Mouse (Mus musculus) liver, postnatal 0 days (tissue): ENCODE results near the gene Kctd11. TPM values are rescaled to one million over a fixed set of nuclear protein-coding genes. Genes with fewer than 3 reads are reported as not detected.

Experiments
- ATAC-seq: fragments of 200-750 bp; cut with Nextera tagmentation; 2 replicates; pipeline ENCODE4 v1.8.0; 2017; ENCODE audit warnings: mild to moderate bottlenecking, moderate library complexity
- DNase-seq: peaks from one replicate; pipeline ENCODE4 v3.0.0-alpha.2; 2016
- H3K27ac ChIP-seq: fragments of 300-500 bp; sonication (generic); 2 replicates; pipeline ENCODE4 v1.5.1; 2014; ENCODE audit warnings: antibody characterized with exemption, moderate library complexity, mild to moderate bottlenecking, low read depth
- H3K27me3 ChIP-seq: fragments of 300-500 bp; sonication (generic); 2 replicates; pipeline ENCODE4 v1.6.1; 2014; ENCODE audit warnings: low read length, control low read depth, mixed read lengths; ENCODE audit not compliant: insufficient read depth
- H3K36me3 ChIP-seq: fragments of 300-500 bp; sonication (generic); replicated peaks from 2 replicates; pipeline ENCODE4 v1.6.1; 2014; ENCODE audit warnings: mild to moderate bottlenecking, control low read depth, low read length, moderate library complexity, mixed read lengths; ENCODE audit not compliant: insufficient read depth
- H3K4me1 ChIP-seq: fragments of 300-500 bp; sonication (generic); 2 replicates; pipeline ENCODE4 v1.6.1; 2014; ENCODE audit warnings: antibody characterized with exemption, mild to moderate bottlenecking, control low read depth; ENCODE audit not compliant: insufficient read depth
- H3K4me2 ChIP-seq: fragments of 300-500 bp; sonication (generic); 2 replicates; pipeline ENCODE4 v1.6.1; 2014; ENCODE audit warnings: low read depth, mild to moderate bottlenecking, low read length, moderate library complexity, mixed read lengths
- H3K4me3 ChIP-seq: fragments of 300-500 bp; sonication (generic); 2 replicates; pipeline ENCODE4 v1.5.1; 2014; ENCODE audit warnings: low read depth, low read length
- H3K9ac ChIP-seq: fragments of 300-500 bp; sonication (generic); replicated peaks from 2 replicates; pipeline ENCODE4 v1.6.1; 2014; ENCODE audit warnings: mild to moderate bottlenecking, moderate library complexity
- H3K9me3 ChIP-seq: fragments of 300-500 bp; sonication (generic); 2 replicates; pipeline ENCODE4 v1.6.1; 2016; ENCODE audit warnings: mild to moderate bottlenecking, control low read depth, low read length, mixed read lengths
- CTCF ChIP-seq: sonication (generic); IDR thresholded peaks from 2 replicates; pipeline ENCODE4 v1.5.1; 2016; ENCODE audit warnings: antibody characterized with exemption, low read depth
- EP300 ChIP-seq: IDR thresholded peaks from 2 replicates; pipeline ENCODE4 v1.6.1; 2016; ENCODE audit warnings: antibody characterized with exemption, low read depth, mild to moderate bottlenecking
- WGBS: fragments of 180-500 bp; shearing (Covaris S2); extraction: QIAGEN DNeasy Blood & Tissue Kit; methylation state at CpG from one replicate; pipeline ENCODE4 v1.1.7; 2014; ENCODE audit not compliant: insufficient replicate concordance; 5-methylcytosine and 5-hydroxymethylcytosine counted together
- polyA plus RNA-seq: library from polyadenylated mRNA; unstranded; fragments of >200 nt; fragmentation: Nextera tagmentation; extraction: Ambion mirVana; gene quantifications from 2 replicates; pipeline ENCODE4 v1.2.1, GENCODE M21; 2015

The Kctd11 gene
- polyA plus RNA-seq, 1 experiment from 2014 or later = 0.92 TPM

DNA sequence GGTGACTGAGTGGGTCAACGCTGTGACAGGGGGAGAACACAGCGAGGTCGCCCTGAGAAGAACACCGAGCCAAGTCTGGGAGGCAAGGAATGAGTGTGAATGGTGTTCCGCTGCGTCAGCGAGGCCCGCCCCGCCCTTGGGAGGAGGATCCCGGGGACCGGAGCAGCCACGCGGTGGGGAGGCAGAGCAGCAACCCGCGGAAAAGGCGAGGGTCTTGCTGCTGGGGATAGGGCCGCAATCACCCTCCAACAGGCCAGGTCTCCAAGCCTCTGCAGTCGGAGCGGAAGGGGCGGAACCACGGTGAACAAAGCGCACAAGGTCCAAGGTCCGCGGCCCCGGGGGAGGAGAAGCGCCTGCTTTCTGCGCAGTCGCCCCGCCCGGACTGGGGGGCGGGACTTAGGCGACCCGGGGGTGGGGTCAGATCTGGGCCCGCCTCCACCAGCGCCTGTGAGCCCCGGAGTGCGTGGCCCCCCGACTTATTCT lies 35.0 kb downstream of the Kctd11 start, which contains the start of gene Plscr3:
TSS of gene Plscr3 (plus strand) at position 179 of the 483 bp plus-strand sequence.
- Histone ChIP-seq H3K36me3 (peaks cover 25% of the 10 kb centered on the region), H3K27me3 (no peaks in the 10 kb centered on the region), H3K27ac (peak within 1 kb of the TSS; percentile 97), H3K9ac (peak within 1 kb of the TSS; percentile 92), H3K4me2 (peak within 1 kb of the TSS; percentile 92), H3K4me1 (peaks cover 51% of the 10 kb centered on the region), H3K9me3 (no peaks in the 10 kb centered on the region), H3K4me3 (peak within 1 kb of the TSS; percentile 89)
- DNase-seq = peak; percentile 95
- WGBS = under 1% methylated on average over 38 of the region's 38 CpGs
- TF ChIP-seq CTCF (no peak), EP300 (0 out of 2 replicates have a peak, but pooled peaks have one; percentile 45)
- ATAC-seq = peak; percentile 92

DNA sequence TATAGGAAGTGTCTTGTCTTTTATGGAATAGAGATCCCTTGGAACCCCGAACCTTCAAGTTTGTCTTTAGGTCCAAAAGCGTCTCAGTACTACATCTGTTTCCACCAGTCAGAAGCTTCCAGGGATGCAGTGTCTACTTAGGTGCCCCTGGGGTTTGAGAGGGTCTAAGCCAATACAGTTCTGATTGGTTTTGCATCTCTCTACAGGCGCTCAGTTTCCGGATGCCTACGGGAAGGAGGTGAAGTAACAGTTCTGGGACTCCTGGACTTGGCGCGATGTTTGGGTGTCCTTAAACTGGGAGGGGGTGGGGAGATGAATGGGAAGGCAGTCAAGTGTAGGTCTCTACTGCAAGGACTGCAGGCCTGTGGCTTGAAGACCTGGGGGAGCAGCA lies 42.5 kb downstream of the Kctd11 start:
- TF ChIP-seq EP300 (no peak), CTCF (no peak)
- no peak for DNase-seq
- under 1% methylated on average over 7 of the region's 7 CpGs for WGBS
- 0 out of 2 replicates have a peak, but pooled peaks have one; percentile 4 for ATAC-seq
- Histone ChIP-seq H3K4me2 (peak overlapping the region; percentile 99), H3K4me1 (peaks cover 49% of the 10 kb centered on the region), H3K9me3 (no peaks in the 10 kb centered on the region), H3K9ac (peak overlapping the region; percentile 79), H3K27ac (peak overlapping the region; percentile 93), H3K4me3 (peak overlapping the region; percentile 71), H3K36me3 (0 out of 2 replicates have a peak, but pooled peaks cover 2% of the 10 kb centered on the region), H3K27me3 (peaks cover 34% of the 10 kb centered on the region)

DNA sequence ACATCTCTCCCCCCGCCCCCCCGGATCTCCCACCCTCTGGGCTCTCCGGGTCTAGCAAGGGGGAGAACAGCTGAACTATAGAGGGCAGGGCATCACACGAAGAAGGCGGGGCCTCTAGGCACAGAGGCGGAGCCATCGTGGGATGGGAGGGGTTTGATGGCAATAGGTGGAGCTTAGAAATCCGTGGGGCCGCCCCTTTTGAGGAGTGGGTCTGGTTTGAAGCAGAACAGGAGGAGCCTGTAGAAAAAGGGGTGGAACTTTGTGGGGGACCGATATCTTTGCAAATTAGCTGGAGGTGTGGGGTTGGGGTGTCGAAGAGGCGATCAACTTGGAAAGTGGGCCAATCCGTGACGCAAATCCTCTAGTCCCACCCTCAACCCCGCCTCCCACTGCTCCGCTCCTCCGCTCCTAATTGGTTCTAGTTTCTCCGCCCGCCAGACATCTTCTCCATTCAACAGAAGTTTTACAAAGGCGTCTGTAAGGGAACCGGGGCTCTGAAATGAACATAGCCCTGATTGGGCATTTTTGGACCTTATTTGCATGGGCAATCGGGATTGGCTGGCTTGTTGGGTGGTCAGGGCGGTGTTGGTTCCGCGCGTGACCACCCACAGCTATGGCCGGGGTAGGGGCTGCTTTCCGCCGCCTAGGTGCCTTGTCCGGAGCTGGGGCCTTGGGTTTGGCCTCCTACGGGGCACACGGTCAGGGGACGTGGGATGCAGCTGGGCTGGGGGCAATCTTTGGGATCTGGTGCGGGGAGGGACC lies 43.1 kb downstream of the Kctd11 start, which contains the start of gene Tmem256:
TSS of gene Tmem256 (plus strand) at position 563 of the 762 bp plus-strand sequence.
- peak within 1 kb of the TSS; percentile 71 for H3K4me3 ChIP-seq
- H3K9ac ChIP-seq = peak within 1 kb of the TSS; percentile 79
- 0 out of 2 replicates have a peak, but pooled peaks cover 2% of the 10 kb centered on the region for H3K36me3 ChIP-seq
- peak; percentile 74; the same call in 1 of the 2 replicates for TF ChIP-seq EP300
- TF ChIP-seq CTCF = no peak
- peak; percentile 92 for ATAC-seq
- peak within 1 kb of the TSS; percentile 99 for H3K4me2 ChIP-seq
- DNase-seq = peak; percentile 95
- H3K27ac ChIP-seq = peak within 1 kb of the TSS; percentile 93
- no peaks in the 10 kb centered on the region for H3K9me3 ChIP-seq
- under 1% methylated on average over 34 of the region's 34 CpGs for WGBS
- H3K27me3 ChIP-seq = peaks cover 39% of the 10 kb centered on the region
- peaks cover 51% of the 10 kb centered on the region for H3K4me1 ChIP-seq

DNA sequence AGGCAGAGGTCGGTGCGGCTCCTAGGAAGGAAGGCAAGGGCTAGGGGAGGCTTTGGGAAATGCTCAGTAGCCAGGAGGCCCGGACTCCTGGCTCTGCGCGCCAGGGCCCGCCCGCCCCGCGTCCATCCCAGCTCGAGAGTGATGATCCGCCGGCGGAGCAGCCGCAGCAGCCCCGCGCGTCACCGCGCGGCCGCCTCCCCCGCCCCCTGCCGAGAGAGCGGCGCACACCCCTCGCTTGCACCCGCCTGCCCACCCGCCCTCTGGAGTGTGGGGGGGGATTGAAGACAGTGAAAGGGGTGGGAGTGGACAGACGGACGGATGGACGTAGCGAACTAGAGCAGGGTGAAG lies 43.6 kb downstream of the Kctd11 start, which contains the start of gene Nlgn2:
TSS of gene Nlgn2 (minus strand) at position 181 of the 348 bp plus-strand sequence.
- peak within 1 kb of the TSS; percentile 79 for H3K9ac ChIP-seq
- WGBS = 0% methylated on average over 12 of the region's 32 CpGs
- peak within 1 kb of the TSS; percentile 71 for H3K4me3 ChIP-seq
- no peaks in the 10 kb centered on the region for H3K9me3 ChIP-seq
- TF ChIP-seq CTCF (peak; percentile 22; the same call in 1 of the 2 replicates), EP300 (no peak)
- H3K27me3 ChIP-seq = peaks cover 39% of the 10 kb centered on the region
- peak within 1 kb of the TSS; percentile 93 for H3K27ac ChIP-seq
- DNase-seq = no peak
- peak; percentile 27 for ATAC-seq
- peaks cover 46% of the 10 kb centered on the region for H3K4me1 ChIP-seq
- 0 out of 2 replicates have a peak, but pooled peaks cover 4% of the 10 kb centered on the region for H3K36me3 ChIP-seq
- peak within 1 kb of the TSS; percentile 99 for H3K4me2 ChIP-seq

DNA sequence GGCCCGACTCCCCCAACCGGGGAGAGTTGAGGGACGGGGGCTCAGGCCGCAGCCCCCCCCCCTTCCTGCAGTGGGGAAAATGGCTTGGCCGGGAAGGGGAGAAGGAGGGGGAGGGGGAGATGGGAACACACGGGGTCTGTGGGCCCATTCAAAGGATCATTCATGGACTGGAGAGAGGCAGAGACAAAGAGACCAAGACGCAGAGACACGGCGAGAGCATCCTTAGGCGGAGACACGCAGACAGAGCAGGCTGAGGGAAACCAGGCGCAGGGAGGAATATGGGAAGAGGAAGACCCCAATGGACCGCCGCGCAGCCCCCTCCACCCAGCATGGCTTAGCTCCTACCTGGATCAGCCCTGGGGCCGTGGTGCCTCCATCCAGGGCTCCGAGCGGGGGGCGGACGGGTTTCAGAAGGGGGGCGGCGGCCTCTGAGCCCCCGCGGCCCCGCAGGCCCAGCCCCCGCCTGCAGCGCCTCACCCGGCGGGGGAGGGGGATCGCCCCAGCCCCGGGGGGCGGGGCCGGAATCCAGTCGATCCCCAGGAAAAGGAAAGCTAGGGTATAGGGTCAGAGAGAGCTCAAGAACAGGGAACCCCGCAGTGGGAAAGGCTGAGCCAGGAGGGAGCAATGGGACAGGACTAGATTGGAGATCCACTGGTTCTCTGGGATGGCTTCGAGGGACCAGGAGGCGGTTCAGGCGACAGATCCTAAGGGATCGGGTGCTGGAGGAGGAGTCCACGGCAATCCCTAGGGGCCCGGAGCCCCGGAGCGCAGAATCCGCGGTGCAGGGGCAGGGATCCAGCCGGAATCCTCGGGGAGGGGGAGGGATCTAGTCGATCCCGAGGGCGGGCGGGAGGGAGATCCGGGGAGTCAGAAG lies 44.3 kb downstream of the Kctd11 start:
- peaks cover 46% of the 10 kb centered on the region for H3K4me1 ChIP-seq

More for the DNA sequence above, 44.3 kb downstream of the Kctd11 start:
- H3K4me3 ChIP-seq = peak overlapping the region; percentile 71
- TF ChIP-seq CTCF (no peak), EP300 (no peak)
- H3K36me3 ChIP-seq = 0 out of 2 replicates have a peak, but pooled peaks cover 4% of the 10 kb centered on the region
- peak overlapping the region; percentile 66 for H3K9ac ChIP-seq
- ATAC-seq (no peak), DNase-seq (no peak)
- 0 out of 2 replicates have a peak overlapping the region, but pooled peaks have one; percentile 12 for H3K27ac ChIP-seq
- 3% methylated on average over 38 of the region's 52 CpGs for WGBS
- peak overlapping the region; percentile 99 for H3K4me2 ChIP-seq
- H3K27me3 ChIP-seq = peaks cover 39% of the 10 kb centered on the region
- H3K9me3 ChIP-seq = no peaks in the 10 kb centered on the region
